ENCODE assay signal across 26 mouse cellular contexts in the genomic region with DNA sequence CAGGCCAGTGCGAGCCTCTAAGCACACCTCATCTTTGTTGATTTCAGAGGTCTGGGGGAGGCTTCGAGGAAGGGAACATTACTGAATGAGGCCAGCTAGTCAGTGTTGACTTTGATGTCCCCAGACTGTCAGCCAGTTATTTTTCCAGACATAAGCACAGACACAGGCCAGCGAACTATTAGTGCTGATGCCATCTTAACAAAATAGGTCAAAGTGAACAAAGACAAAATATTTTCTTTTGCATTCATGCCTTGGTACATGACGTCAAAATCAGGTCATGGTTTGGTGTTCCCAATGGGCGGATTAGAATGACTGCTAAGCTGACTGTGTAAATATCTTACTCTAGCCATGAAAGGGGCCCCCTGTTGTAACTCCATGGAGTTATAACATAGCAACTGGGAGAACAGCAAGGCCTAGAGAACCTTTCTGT. TPM values are rescaled to one million over a fixed set of nuclear protein-coding genes. Genes with fewer than 3 reads are reported as not detected.
DNase-seq lines count a peak whose midpoint lies in the region; ATAC-seq and TF ChIP-seq lines count a peak whose summit lies in the region.
"Had no signal": no experiment of that assay in that cellular context is flagged by ENCODE, and none has a peak within 500 bp of the region (broad histone marks: within the 10 kb centered on the region; RNA-seq: fewer than 3 reads in every experiment).

No protein-coding gene starts in this region.

- no peaks in the 10 kb centered on the region for H3K4me1 ChIP-seq in hindbrain, postnatal 0 days (ENCODE audit: insufficient read depth, low read length)
- no peaks in the 10 kb centered on the region for H3K4me1 ChIP-seq in hindbrain, embryonic 12.5 days
- no peaks in the 10 kb centered on the region for H3K4me1 ChIP-seq in liver, postnatal 0 days (ENCODE audit: insufficient read depth)
- no peaks in the 10 kb centered on the region for H3K4me1 ChIP-seq in liver, embryonic 12.5 days
- H3K4me1 ChIP-seq: hindbrain, embryonic 15.5 days; midbrain, embryonic 15.5 days had no signal

- no peak for TF ChIP-seq CTCF in hindbrain, postnatal 0 days (IDR thresholded peaks at IDR 0.05; ENCODE audit: low read depth)
- TF ChIP-seq CTCF in liver, postnatal 0 days (IDR thresholded peaks at IDR 0.05; ENCODE audit: low read depth): no peak

- TF ChIP-seq EP300 in liver, postnatal 0 days (IDR thresholded peaks at IDR 0.05; ENCODE audit: low read depth): no peak

- H3K27me3 ChIP-seq in hindbrain, postnatal 0 days (ENCODE audit: insufficient read depth, low read length): no peaks in the 10 kb centered on the region
- H3K27me3 ChIP-seq in hindbrain, embryonic 12.5 days: no peaks in the 10 kb centered on the region
- no peaks in the 10 kb centered on the region for H3K27me3 ChIP-seq in liver, postnatal 0 days (ENCODE audit: insufficient read depth, low read length)
- no peaks in the 10 kb centered on the region for H3K27me3 ChIP-seq in liver, embryonic 12.5 days (replicated peaks)
- H3K27me3 ChIP-seq: hindbrain, embryonic 15.5 days; midbrain, embryonic 15.5 days had no signal

- no peaks in the 10 kb centered on the region for H3K9me3 ChIP-seq in hindbrain, postnatal 0 days (ENCODE audit: low read length)
- no peaks in the 10 kb centered on the region for H3K9me3 ChIP-seq in hindbrain, embryonic 12.5 days (replicated peaks)
- H3K9me3 ChIP-seq in liver, postnatal 0 days (ENCODE audit: low read length): no peaks in the 10 kb centered on the region; the same call in 1 of the 2 replicates
- H3K9me3 ChIP-seq in liver, embryonic 12.5 days (replicated peaks): no peaks in the 10 kb centered on the region
- H3K9me3 ChIP-seq: hindbrain, embryonic 15.5 days; midbrain, embryonic 15.5 days had no signal

- peak; percentile 56; the same call in 1 of the 2 replicates for ATAC-seq in hindbrain, postnatal 0 days
- ATAC-seq in hindbrain, embryonic 12.5 days (ENCODE audit: low FRiP score): no peak
- ATAC-seq in liver, postnatal 0 days: peak; percentile 86
- no peak for ATAC-seq in liver, embryonic 12.5 days
- ATAC-seq: CD4-positive, CD25-positive, alpha-beta regulatory T cell, adult 4 months; forebrain, embryonic 16.5 days; intestine, postnatal 0 days; midbrain, embryonic 15.5 days had no signal

- H3K36me3 ChIP-seq in hindbrain, postnatal 0 days (ENCODE audit: insufficient read depth, low read length): no peaks in the 10 kb centered on the region
- H3K36me3 ChIP-seq in hindbrain, embryonic 12.5 days: no peaks in the 10 kb centered on the region
- H3K36me3 ChIP-seq in liver, postnatal 0 days (replicated peaks; ENCODE audit: insufficient read depth, low read length): no peaks in the 10 kb centered on the region
- 0 out of 2 replicates have a peak, but pooled peaks cover 3% of the 10 kb centered on the region for H3K36me3 ChIP-seq in liver, embryonic 12.5 days
- H3K36me3 ChIP-seq: hindbrain, embryonic 15.5 days; midbrain, embryonic 15.5 days had no signal

- DNase-seq in hindbrain, postnatal 0 days (ENCODE audit: low spot score): no peak
- no peak for DNase-seq in liver, postnatal 0 days
- peak; percentile 81 for DNase-seq in Muller cell, postnatal 12 days (ENCODE audit: inconsistent ontology term)
- DNase-seq in mesoderm, embryonic 11.5 days (ENCODE audit: low read depth, low spot score): peak; percentile 16
- no peak for DNase-seq in T-cell, adult 2 months (ENCODE audit: low spot score)
- no peak for DNase-seq in adrenal gland, adult 18-20 months (ENCODE audit: low spot score in 2 of 2)
- DNase-seq: adrenal gland, adult 8-10 months; cerebellum, adult 9-10 months; gastrocnemius, postnatal 25 days; heart, adult 2 months; heart, postnatal 36 days; liver; lung, embryonic 14.5 days had no signal

- H3K4me2 ChIP-seq in hindbrain, postnatal 0 days (ENCODE audit: low read depth, low read length): no peak overlapping the region
- H3K4me2 ChIP-seq in hindbrain, embryonic 12.5 days (replicated peaks): no peak overlapping the region
- H3K4me2 ChIP-seq in liver, postnatal 0 days (ENCODE audit: low read depth, low read length): no peak overlapping the region
- no peak overlapping the region for H3K4me2 ChIP-seq in liver, embryonic 12.5 days
- H3K4me2 ChIP-seq: hindbrain, embryonic 15.5 days; lung, embryonic 14.5 days; midbrain, embryonic 15.5 days had no signal

- H3K27ac ChIP-seq in hindbrain, postnatal 0 days: no peak overlapping the region
- no peak overlapping the region for H3K27ac ChIP-seq in hindbrain, embryonic 12.5 days
- no peak overlapping the region for H3K27ac ChIP-seq in liver, postnatal 0 days (ENCODE audit: low read depth)
- no peak overlapping the region for H3K27ac ChIP-seq in liver, embryonic 12.5 days
- H3K27ac ChIP-seq: heart, adult 2 months; hindbrain, embryonic 15.5 days; midbrain, embryonic 15.5 days had no signal

- 64% methylated on average over 5 of the region's 5 CpGs for WGBS in hindbrain, postnatal 0 days
- WGBS in hindbrain, embryonic 12.5 days: 60% methylated on average over 5 of the region's 5 CpGs
- 77% methylated on average over 5 of the region's 5 CpGs for WGBS in liver, postnatal 0 days (ENCODE audit: insufficient replicate concordance)
- 68% methylated on average over 5 of the region's 5 CpGs for WGBS in liver, embryonic 12.5 days (ENCODE audit: insufficient replicate concordance)

- H3K4me3 ChIP-seq in hindbrain, postnatal 0 days (ENCODE audit: low read length): no peak overlapping the region
- H3K4me3 ChIP-seq in hindbrain, embryonic 12.5 days: no peak overlapping the region
- no peak overlapping the region for H3K4me3 ChIP-seq in liver, postnatal 0 days (ENCODE audit: low read depth, low read length)
- no peak overlapping the region for H3K4me3 ChIP-seq in liver, embryonic 12.5 days
- H3K4me3 ChIP-seq: heart, adult 2 months; hindbrain, embryonic 15.5 days; midbrain, embryonic 15.5 days; myocyte had no signal

- H3K9ac ChIP-seq in hindbrain, postnatal 0 days (replicated peaks; ENCODE audit: low read length): no peak overlapping the region
- H3K9ac ChIP-seq in hindbrain, embryonic 12.5 days: no peak overlapping the region
- H3K9ac ChIP-seq in liver, postnatal 0 days (replicated peaks): no peak overlapping the region
- no peak overlapping the region for H3K9ac ChIP-seq in liver, embryonic 12.5 days
- H3K9ac ChIP-seq: hindbrain, embryonic 15.5 days; lung, embryonic 14.5 days; midbrain, embryonic 15.5 days had no signal

RNA-seq across cellular contexts. Expression of a gene that starts 18.6 kb away (rescaled TPM):
- 6.5 and 8.0 TPM in 2 replicates for total RNA-seq in hindbrain, postnatal 0 days (2014; rRNA removed)
- polyA plus RNA-seq in hindbrain, postnatal 0 days (2015; fragmentation: Nextera tagmentation; extraction: Ambion mirVana): 10.6 and 11.8 TPM in 2 replicates
- polyA plus RNA-seq in hindbrain, embryonic 12.5 days (2016; fragmentation: Nextera tagmentation; extraction: Ambion mirVana): 20.1 and 22.4 TPM in 2 replicates
- 18.2 and 19.1 TPM in 2 replicates for polyA plus RNA-seq in liver, postnatal 0 days (2015; fragmentation: Nextera tagmentation; extraction: Ambion mirVana)
- polyA plus RNA-seq in liver, embryonic 12.5 days (2016; fragmentation: Nextera tagmentation; extraction: Ambion mirVana): 17.8 and 19.5 TPM in 2 replicates
- 10 to 100 TPM; 48.4 to 56.3 TPM for total RNA-seq in adrenal gland, adult 18-20 months (2021)

RNA-seq across cellular contexts. Expression of a gene that starts 25.9 kb away (rescaled TPM):
- total RNA-seq in hindbrain, postnatal 0 days (2014; rRNA removed): 7.0 and 11.2 TPM in 2 replicates
- polyA plus RNA-seq in hindbrain, postnatal 0 days (2015; fragmentation: Nextera tagmentation; extraction: Ambion mirVana): 12.3 TPM in 2 replicates
- 18.6 and 21.0 TPM in 2 replicates for polyA plus RNA-seq in hindbrain, embryonic 12.5 days (2016; fragmentation: Nextera tagmentation; extraction: Ambion mirVana)
- 3.0 and 3.4 TPM in 2 replicates for polyA plus RNA-seq in liver, postnatal 0 days (2015; fragmentation: Nextera tagmentation; extraction: Ambion mirVana)
- 5.8 TPM in 2 replicates for polyA plus RNA-seq in liver, embryonic 12.5 days (2016; fragmentation: Nextera tagmentation; extraction: Ambion mirVana)
- 10 to 100 TPM in 1 of 2 experiments, 1 to 10 TPM in 1; 8.1 to 12.3 TPM for total RNA-seq in adrenal gland, adult 18-20 months (2021)

RNA-seq across cellular contexts. Expression of a gene that starts 58.2 kb away (rescaled TPM):
- total RNA-seq in hindbrain, postnatal 0 days (2014; rRNA removed): not detected in 2 replicates
- 0.16 TPM in 2 replicates for polyA plus RNA-seq in hindbrain, postnatal 0 days (2015; fragmentation: Nextera tagmentation; extraction: Ambion mirVana)
- polyA plus RNA-seq in hindbrain, embryonic 12.5 days (2016; fragmentation: Nextera tagmentation; extraction: Ambion mirVana): 0.48 and 0.50 TPM in 2 replicates
- 0.04 TPM in 1 of 2 replicates, not detected in the other for polyA plus RNA-seq in liver, postnatal 0 days (2015; fragmentation: Nextera tagmentation; extraction: Ambion mirVana)
- polyA plus RNA-seq in liver, embryonic 12.5 days (2016; fragmentation: Nextera tagmentation; extraction: Ambion mirVana): 0.11 and 0.23 TPM in 2 replicates
- not detected for total RNA-seq in adrenal gland, adult 18-20 months (2021)
- total RNA-seq: adrenal gland, adult 8-10 months; common myeloid progenitor, adult 5-6 weeks; ES-E14; gastrocnemius, postnatal 25 days; heart, adult 2 months; heart, postnatal 36 days; layer of hippocampus, adult 18-20 months; left cerebral cortex, postnatal 25 days; megakaryocyte progenitor cell, adult 5-6 weeks had no signal
- polyA plus RNA-seq: myocyte had no signal

Comparison
In these comparisons a context has a peak if more than half of its experiments do, and no peak if none do; other contexts are left out.
1. ATAC-seq: peak in hindbrain, postnatal 0 days (single experiment) and liver, postnatal 0 days (single experiment); none in hindbrain, embryonic 12.5 days (single experiment) and liver, embryonic 12.5 days (single experiment).
2. DNase-seq: peak in Muller cell, postnatal 12 days (single experiment) and mesoderm, embryonic 11.5 days (single experiment); none in hindbrain, postnatal 0 days (single experiment), liver, postnatal 0 days (single experiment), T-cell, adult 2 months (single experiment) and adrenal gland, adult 18-20 months (0 of 2).